Mouse (Mus musculus) heart, embryonic 16.5 days (tissue): ENCODE measurements at regions not wholly inside any gene's neighbourhood (a gene's known extent, or its start where the extent isn't known, plus 50 kb on each side); places are given as distances from the start of the nearest gene placed in this dataset.

Experiments
- ATAC-seq: fragments of 200-750 bp; cut with Nextera tagmentation; replicated peaks from 2 replicates; pipeline ENCODE4 v1.8.0; 2017; ENCODE audit warnings: moderate number of reproducible peaks; ENCODE audit not compliant: insufficient read depth, low FRiP score; ENCODE audit errors: extremely low read depth
- H3K27ac ChIP-seq: fragments of 300-500 bp; sonication (generic); 2 replicates; pipeline ENCODE4 v1.5.1; 2014; ENCODE audit warnings: mild to moderate bottlenecking, low read length, control low read depth, moderate library complexity
- H3K27me3 ChIP-seq: fragments of 300-500 bp; sonication (generic); 2 replicates; pipeline ENCODE4 v1.6.1; 2014; ENCODE audit warnings: low read length, mixed read lengths; ENCODE audit not compliant: control insufficient read depth, insufficient read depth
- H3K36me3 ChIP-seq: fragments of 300-500 bp; sonication (generic); 2 replicates; pipeline ENCODE4 v1.6.1; 2014; ENCODE audit not compliant: control insufficient read depth, insufficient read depth
- H3K4me1 ChIP-seq: fragments of 300-500 bp; sonication (generic); 2 replicates; pipeline ENCODE4 v1.6.1; 2014; ENCODE audit warnings: low read length, mixed read lengths; ENCODE audit not compliant: control insufficient read depth, insufficient read depth
- H3K4me2 ChIP-seq: fragments of 300-500 bp; sonication (generic); 2 replicates; pipeline ENCODE4 v1.6.1; 2014; ENCODE audit warnings: low read depth, mild to moderate bottlenecking, control low read depth, low read length
- H3K4me3 ChIP-seq: fragments of 300-500 bp; sonication (generic); 2 replicates; pipeline ENCODE4 v1.5.1; 2014; ENCODE audit warnings: mild to moderate bottlenecking, control low read depth, low read length
- H3K9ac ChIP-seq: fragments of 300-500 bp; sonication (generic); 2 replicates; pipeline ENCODE4 v1.6.1; 2014; ENCODE audit warnings: low read length, control low read depth
- H3K9me3 ChIP-seq: fragments of 300-500 bp; sonication (generic); replicated peaks from 2 replicates; pipeline ENCODE4 v1.6.1; 2016; ENCODE audit warnings: low read length; ENCODE audit not compliant: control insufficient read depth
- WGBS: fragments of 180-500 bp; shearing (Covaris S2); extraction: QIAGEN DNeasy Blood & Tissue Kit; methylation state at CpG from one replicate; pipeline ENCODE4 v1.1.7; 2014; 5-methylcytosine and 5-hydroxymethylcytosine counted together

DNA sequence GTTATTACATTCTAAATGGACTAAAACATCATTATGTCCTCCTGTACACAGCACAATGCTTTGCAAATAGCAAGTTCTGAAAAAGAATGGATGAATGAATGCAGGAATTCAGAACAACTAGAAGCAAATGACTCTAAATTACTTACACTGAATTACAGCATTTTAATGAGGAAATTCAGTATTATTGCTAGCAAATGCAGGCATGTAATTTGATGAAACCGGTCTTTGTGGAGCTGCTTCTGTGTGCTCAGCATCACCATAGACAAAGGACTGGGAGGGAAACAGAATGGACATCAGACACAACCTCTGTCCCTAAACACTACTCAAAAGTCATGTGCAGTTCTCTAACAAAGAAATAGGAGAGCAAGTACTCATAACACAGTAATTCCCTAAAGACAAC is 137.4 kb upstream of the Cdyl start:
- H3K27ac ChIP-seq: no peak overlapping the region
- no peaks in the 10 kb centered on the region for H3K9me3 ChIP-seq
- no peaks in the 10 kb centered on the region for H3K36me3 ChIP-seq
- no peak overlapping the region for H3K9ac ChIP-seq
- 84% methylated on average over 1 of the region's 1 CpGs for WGBS
- ATAC-seq: no peak
- H3K27me3 ChIP-seq: no peaks in the 10 kb centered on the region
- H3K4me2 ChIP-seq: no peak overlapping the region
- H3K4me1 ChIP-seq: no peaks in the 10 kb centered on the region
- H3K4me3 ChIP-seq: no peak overlapping the region

DNA sequence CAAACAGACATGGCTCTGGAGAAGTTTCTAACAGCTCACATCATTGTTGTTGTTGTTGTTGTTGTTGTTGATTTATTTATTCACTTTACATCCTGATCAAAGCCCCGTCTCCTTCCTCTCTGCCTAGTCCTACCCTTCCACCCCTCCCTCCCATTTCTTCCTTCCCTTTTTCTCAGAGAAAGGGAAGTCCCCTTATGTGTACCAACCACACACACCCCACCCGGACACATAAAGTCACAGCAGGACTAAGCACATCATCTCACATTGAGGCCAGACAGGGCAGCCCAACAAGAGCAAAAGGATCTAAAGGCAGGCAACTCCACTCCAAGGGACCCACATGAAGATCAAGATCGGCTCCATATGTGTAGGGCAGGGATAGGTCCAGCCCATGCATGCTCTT is 130.1 kb upstream of the Cdyl start:
- no peaks in the 10 kb centered on the region for H3K4me1 ChIP-seq
- no peaks in the 10 kb centered on the region for H3K27me3 ChIP-seq
- H3K36me3 ChIP-seq: no peaks in the 10 kb centered on the region
- no peak overlapping the region for H3K4me2 ChIP-seq
- H3K9ac ChIP-seq: no peak overlapping the region
- no peaks in the 10 kb centered on the region for H3K9me3 ChIP-seq
- 80% methylated on average over 3 of the region's 3 CpGs for WGBS
- H3K27ac ChIP-seq: no peak overlapping the region
- no peak overlapping the region for H3K4me3 ChIP-seq
- ATAC-seq: no peak

DNA sequence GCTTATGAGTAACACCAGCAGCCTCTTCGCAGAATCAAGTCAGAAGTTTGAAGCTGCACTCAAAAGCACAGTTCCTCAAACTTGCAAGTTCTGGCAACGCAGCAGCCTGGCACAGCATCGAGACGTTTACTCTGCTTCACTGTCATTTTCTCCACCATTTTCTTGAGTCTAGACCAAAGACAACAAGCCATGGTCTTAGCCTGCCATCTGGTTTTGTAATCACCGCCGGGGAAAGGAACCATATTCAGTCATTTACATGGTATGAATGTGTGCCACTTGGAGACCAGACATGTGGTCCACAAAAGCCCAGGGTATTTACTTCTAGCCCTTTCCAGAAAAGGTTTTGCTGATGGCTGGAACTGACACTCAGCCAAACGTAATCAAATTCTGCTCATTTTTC is 122.5 kb upstream of the Cdyl start:
- no peak overlapping the region for H3K9ac ChIP-seq
- 80% methylated on average over 7 of the region's 7 CpGs for WGBS
- H3K27me3 ChIP-seq: no peaks in the 10 kb centered on the region
- H3K4me3 ChIP-seq: no peak overlapping the region
- no peak overlapping the region for H3K4me2 ChIP-seq
- no peaks in the 10 kb centered on the region for H3K9me3 ChIP-seq
- H3K4me1 ChIP-seq: peaks cover 3% of the 10 kb centered on the region; the same call in 1 of the 2 replicates
- H3K36me3 ChIP-seq: no peaks in the 10 kb centered on the region
- H3K27ac ChIP-seq: no peak overlapping the region
- ATAC-seq: no peak

DNA sequence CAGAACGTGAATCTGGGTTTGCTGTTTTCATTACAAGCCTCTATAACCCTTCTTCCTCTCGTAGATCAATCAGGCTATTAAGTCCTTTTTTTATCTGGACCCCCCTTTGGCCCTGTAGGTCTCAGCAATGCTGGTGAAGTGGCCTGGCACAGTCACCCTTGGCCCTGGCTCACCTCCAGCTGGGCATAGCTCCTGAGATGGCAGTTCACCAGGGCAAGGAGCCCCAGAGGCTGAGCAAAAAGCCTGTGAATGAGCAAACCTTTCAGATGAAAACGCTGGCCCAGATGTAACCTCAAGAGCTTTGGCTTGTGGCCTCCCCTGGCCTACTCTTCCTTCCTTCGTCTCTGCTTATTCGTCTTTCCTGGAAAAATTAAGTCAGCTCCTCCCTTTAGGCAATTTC is 121.7 kb upstream of the Cdyl start:
- Histone ChIP-seq H3K4me3 (no peak overlapping the region), H3K9me3 (no peaks in the 10 kb centered on the region), H3K4me1 (peaks cover 3% of the 10 kb centered on the region; the same call in 1 of the 2 replicates), H3K4me2 (no peak overlapping the region), H3K9ac (no peak overlapping the region), H3K27ac (no peak overlapping the region; the same call in 1 of the 2 replicates), H3K27me3 (no peaks in the 10 kb centered on the region), H3K36me3 (no peaks in the 10 kb centered on the region)
- no peak for ATAC-seq
- 58% methylated on average over 5 of the region's 5 CpGs for WGBS

DNA sequence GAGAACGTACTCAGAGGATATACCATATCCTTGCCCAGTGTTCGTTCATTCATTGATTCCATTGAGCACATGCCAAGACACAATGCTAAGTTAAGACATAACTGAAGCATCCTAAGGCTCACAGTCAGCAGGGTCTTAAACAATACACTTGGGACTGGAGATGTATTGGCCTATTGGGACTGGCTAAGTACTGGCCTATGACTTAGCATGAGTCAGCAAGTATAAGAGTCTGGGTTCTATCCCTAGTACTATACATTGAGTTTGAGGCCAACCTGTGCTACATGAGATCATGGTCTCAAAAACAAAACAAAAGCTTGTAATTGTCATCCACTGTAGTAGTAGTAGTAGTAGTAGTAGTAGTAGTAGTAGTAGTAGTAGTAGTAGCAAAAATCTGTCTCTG is 119.2 kb upstream of the Cdyl start:
- 83% methylated on average over 2 of the region's 2 CpGs for WGBS
- Histone ChIP-seq H3K9me3 (no peaks in the 10 kb centered on the region), H3K9ac (no peak overlapping the region), H3K4me1 (peaks cover 3% of the 10 kb centered on the region; the same call in 1 of the 2 replicates), H3K27me3 (no peaks in the 10 kb centered on the region), H3K4me2 (no peak overlapping the region), H3K27ac (no peak overlapping the region), H3K4me3 (no peak overlapping the region), H3K36me3 (no peaks in the 10 kb centered on the region)
- no peak for ATAC-seq

DNA sequence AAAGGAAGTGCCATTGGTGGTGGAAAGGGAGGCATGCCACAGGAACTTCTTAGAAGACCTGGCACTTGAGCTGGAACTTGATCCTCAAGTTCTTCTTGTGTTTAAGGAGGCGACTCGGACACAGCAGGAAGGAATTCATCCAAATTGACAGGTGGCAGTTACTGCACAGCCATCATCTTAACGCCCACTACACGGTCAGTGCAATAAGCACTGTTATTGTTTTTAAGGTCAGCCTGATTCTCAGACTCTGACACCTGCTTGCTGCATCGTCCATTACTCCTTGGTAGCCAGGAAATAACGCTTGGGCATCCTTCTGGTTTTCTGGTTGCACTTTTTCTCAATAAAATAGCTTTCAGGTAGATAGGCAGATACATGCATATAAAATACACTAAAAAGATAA is 118.6 kb upstream of the Cdyl start:
- no peaks in the 10 kb centered on the region for H3K27me3 ChIP-seq
- no peak overlapping the region for H3K4me2 ChIP-seq
- H3K27ac ChIP-seq: no peak overlapping the region
- no peak for ATAC-seq
- no peaks in the 10 kb centered on the region for H3K9me3 ChIP-seq
- H3K4me3 ChIP-seq: no peak overlapping the region
- peaks cover 3% of the 10 kb centered on the region; the same call in 1 of the 2 replicates for H3K4me1 ChIP-seq
- no peak overlapping the region for H3K9ac ChIP-seq
- WGBS: 77% methylated on average over 6 of the region's 6 CpGs
- H3K36me3 ChIP-seq: no peaks in the 10 kb centered on the region

DNA sequence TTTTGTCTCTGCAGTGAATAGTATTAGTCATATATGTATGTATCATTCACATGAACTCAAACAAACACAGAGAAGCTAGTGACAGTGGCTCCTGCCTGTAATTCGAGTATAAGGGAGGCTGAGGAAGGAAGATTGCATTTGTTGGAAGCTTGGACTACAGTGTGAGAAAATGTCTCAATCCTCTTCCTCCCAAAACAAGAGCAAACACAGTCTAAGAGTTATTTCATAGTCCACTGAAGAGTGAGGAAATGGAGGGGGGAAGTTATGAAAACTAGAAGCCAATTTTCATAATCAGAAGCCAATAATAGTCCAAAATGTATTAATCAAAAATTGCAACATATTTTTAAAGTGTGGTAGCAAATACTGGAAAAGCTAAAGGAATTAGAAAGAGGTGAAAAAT is 95.6 kb upstream of the Cdyl start:
- Histone ChIP-seq H3K27ac (no peak overlapping the region), H3K27me3 (no peaks in the 10 kb centered on the region), H3K36me3 (no peaks in the 10 kb centered on the region), H3K4me2 (no peak overlapping the region), H3K4me1 (no peaks in the 10 kb centered on the region), H3K4me3 (no peak overlapping the region), H3K9me3 (no peaks in the 10 kb centered on the region), H3K9ac (no peak overlapping the region)
- no peak for ATAC-seq
- WGBS: 40% methylated on average over 1 of the region's 1 CpGs

DNA sequence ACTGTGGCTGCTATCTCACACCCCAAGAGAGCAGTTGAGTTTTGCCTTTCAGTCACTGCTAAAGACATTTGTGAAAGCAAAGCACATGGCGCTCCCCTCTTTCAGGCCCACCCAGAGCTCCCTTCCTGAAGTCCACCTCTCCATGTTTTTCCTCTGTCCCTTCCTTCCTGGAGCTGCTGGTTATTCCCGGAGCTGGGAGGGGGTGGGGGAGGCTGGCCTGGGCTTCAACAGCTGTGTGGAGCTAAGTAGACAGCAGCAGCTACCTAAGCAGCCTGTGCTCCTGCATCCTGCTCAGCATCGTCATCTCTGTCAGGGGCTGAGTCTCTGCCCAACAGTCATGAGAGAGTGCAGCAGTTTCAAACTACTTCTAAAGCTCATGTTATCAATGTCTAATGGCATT is 78.0 kb upstream of the Cdyl start:
- Histone ChIP-seq H3K4me2 (no peak overlapping the region), H3K9ac (no peak overlapping the region), H3K27ac (no peak overlapping the region), H3K9me3 (no peaks in the 10 kb centered on the region), H3K27me3 (no peaks in the 10 kb centered on the region), H3K4me3 (no peak overlapping the region), H3K36me3 (no peaks in the 10 kb centered on the region), H3K4me1 (no peaks in the 10 kb centered on the region)
- no peak for ATAC-seq
- 31% methylated on average over 3 of the region's 3 CpGs for WGBS

DNA sequence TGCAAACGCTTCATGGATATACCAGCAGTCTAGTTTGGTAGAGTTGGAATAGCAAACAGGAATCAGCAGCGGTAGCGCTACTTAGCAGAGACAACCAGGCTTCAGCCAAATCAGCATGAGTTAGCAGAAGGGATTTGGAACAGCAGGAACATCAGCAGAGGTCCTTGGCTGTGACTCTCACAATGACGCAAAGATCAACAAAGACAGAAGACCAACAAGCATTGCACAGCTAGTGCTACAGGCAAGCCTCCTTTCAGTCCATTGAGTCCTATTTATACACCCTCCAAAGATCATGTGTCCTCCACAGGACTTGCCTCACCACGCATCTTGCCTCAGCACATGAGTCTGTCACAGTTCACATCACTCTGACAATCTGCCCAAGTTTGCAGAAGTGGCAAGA is 61.6 kb upstream of the Cdyl start:
- ATAC-seq: no peak
- Histone ChIP-seq H3K27ac (no peak overlapping the region), H3K9me3 (no peaks in the 10 kb centered on the region), H3K9ac (no peak overlapping the region), H3K36me3 (no peaks in the 10 kb centered on the region), H3K4me2 (no peak overlapping the region), H3K27me3 (no peaks in the 10 kb centered on the region), H3K4me1 (no peaks in the 10 kb centered on the region), H3K4me3 (no peak overlapping the region)
- 84% methylated on average over 5 of the region's 5 CpGs for WGBS
